Mouse (Mus musculus) hematopoietic stem cell, adult 5-6 weeks (primary cell): ENCODE results near the gene Nfatc4. TPM values are rescaled to one million over a fixed set of nuclear protein-coding genes. Genes with fewer than 3 reads are reported as not detected.
A peak's percentile ranks its signal among the peaks of the same experiment; 100 is the strongest.

ENCODE experiments used
- ATAC-seq, 2 experiments: fragments of 125-278 bp in 1 of 2; replicated peaks in 1 of 2; 2 replicates each; pipeline ENCODE4 v1.8.0; 2016 to 2017; ENCODE audit warnings: inconsistent platforms in 2 of 2, mild to moderate bottlenecking in 2 of 2, moderate number of reproducible peaks in 2 of 2, low read depth in 1 of 2, moderate TSS enrichment in 1 of 2; ENCODE audit not compliant: low FRiP score in 2 of 2, poor library complexity in 2 of 2, severe bottlenecking in 2 of 2, insufficient read depth in 1 of 2, low TSS enrichment in 1 of 2
- total RNA-seq: library from RNA; stranded (forward); fragments of 172-1452, 232-1000 nt; gene quantifications from 2 replicates; pipeline ENCODE4 v1.2.3, GENCODE M21; 2017

The Nfatc4 gene
- total RNA-seq, 1 experiment from 2014 or later, result 0.35 TPM

- 0 out of 4 replicates have a peak, but pooled peaks of 1 of the 2 experiments have one; percentile 7 for ATAC-seq
Observed at GRCm38 (mm10) chr14:55814885-55815284, 8.1 kb upstream of the Nfatc4 start.

GRCm38 (mm10) chr14:55815310-55815751 is 7.6 kb upstream of the Nfatc4 start:
- 0 out of 4 replicates have a peak, but pooled peaks of 1 of the 2 experiments have one; percentile 22 for ATAC-seq

DNA sequence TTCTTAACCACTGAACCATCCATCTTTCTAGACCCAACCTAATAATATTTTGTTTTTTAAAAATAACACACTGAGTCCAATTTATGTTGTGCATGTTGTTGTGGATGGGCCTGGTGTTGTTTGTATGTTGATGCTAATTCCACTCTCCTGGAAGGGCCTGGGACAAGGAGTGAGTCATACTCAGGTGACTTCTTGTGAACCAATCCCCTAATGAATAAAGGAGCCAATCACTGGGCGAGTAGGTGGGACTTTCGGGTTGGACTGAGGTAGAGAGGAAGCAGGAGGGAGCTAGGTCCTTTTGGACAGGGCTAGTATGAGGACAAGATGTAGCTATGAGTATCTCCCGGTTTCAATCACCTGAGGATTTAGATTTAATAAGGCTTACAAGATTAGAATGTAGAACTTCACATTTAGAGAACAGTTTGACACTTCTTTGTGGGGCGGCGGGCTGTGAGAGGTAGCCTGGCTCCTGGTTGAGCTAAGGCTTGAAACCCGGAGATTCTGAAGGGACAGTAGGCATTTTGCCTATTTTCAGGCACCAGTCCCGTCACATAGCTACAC is 3.0 kb upstream of the Nfatc4 start:
- ATAC-seq, result no peak

GRCm38 (mm10) chr14:55820576-55820975 is 2.4 kb upstream of the Nfatc4 start:
- ATAC-seq, result no peak

- peak; percentile 77 to 90 for ATAC-seq
Observed at GRCm38 (mm10) chr14:55822435-55822990, 431 bp upstream of the Nfatc4 start.

DNA sequence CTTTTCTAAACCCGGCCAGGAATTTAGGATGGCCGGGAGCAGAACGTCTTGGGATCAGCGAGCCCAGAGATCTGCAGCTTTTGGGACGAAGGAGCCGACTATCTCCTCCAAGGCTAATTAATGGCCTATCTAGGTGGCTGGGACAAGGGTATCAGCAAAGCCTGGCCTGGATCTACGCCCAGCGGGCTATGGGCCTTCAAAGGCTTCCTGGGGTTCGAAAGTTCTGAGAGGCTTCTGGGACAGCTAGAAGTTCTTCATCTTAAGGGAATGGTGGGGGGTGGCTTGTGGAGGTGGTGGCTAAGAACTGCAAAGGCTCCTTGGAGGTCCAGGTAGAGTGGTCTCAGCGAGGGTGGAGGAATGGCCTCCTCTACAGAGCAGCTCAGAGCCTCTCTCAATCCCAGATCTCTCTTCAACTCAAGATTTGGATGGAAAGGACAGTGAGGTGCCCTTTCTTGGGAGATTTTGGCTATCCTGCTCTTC is 1.1 kb downstream of the Nfatc4 start:
- ATAC-seq, result no peak

DNA sequence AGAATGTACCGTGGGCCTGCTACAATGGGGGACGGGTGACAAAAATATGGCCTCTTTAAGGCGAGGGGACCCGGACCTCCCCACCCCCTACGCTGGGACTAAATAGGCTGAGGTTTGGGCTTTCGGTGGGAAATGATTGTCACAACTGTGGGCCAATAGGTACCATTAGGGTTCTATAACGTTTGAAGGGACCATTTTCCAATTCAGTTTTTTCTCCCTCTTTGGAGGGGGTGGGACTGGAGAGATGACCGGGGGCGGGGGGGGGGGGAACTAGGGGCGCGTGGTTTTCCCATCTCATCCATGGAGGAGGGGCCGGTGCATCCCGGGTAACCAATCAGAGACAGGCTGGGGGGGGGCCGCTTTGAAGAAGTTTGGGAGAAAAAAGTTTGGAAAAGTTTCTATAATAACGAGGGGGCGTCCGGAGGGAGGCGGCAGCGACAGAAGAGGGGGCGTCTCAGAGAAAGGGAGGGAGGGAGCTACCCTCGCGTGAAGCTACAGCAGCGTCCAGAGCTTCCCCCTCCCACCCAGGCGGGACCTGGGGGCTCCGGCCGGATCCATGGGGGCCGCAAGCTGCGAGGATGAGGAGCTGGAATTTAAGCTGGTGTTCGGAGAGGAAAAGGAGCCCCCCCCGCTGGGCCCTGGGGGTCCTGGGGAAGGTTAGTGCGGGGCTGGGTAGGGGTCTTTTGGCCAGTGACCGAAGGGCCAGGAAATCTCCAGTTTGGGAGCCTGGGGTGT is 1.7 kb downstream of the Nfatc4 start:
- ATAC-seq, result no peak

GRCm38 (mm10) chr14:55825216-55826051 is 2.5 kb downstream of the Nfatc4 start:
- no peak for ATAC-seq

- no peak for ATAC-seq
Observed at GRCm38 (mm10) chr14:55826142-55826541, 3.2 kb downstream of the Nfatc4 start.

DNA sequence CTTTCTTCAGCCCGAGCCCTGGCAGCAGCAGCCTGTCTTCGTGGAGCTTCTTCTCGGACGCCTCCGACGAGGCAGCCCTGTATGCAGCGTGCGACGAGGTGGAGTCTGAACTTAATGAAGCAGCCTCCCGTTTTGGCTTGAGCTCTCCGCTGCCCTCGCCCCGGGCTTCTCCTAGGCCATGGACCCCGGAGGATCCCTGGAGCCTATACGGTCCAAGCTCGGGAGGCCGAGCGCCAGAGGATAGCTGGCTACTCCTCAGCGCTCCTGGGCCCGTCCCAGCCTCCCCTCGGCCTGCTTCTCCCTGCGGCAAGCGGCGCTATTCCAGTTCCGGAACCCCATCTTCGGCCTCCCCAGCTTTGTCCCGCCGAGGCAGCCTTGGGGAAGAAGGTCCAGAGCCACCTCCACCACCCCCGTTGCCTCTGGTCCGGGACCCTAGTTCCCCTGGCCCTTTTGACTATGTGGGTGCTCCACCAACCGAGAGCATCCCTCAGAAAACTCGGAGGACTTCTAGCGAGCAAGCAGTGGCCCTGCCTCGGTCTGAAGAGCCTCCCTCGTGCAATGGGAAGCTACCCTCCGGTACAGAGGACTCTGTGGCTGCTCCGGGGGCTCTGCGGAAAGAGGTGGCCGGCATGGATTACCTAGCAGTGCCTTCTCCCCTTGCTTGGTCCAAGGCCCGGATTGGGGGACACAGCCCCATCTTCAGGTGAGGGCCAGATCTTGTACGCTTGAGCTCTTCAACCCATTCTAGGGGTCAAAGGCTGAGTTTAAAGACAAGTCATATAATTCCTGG is 3.8 kb downstream of the Nfatc4 start:
- ATAC-seq, result no peak

DNA sequence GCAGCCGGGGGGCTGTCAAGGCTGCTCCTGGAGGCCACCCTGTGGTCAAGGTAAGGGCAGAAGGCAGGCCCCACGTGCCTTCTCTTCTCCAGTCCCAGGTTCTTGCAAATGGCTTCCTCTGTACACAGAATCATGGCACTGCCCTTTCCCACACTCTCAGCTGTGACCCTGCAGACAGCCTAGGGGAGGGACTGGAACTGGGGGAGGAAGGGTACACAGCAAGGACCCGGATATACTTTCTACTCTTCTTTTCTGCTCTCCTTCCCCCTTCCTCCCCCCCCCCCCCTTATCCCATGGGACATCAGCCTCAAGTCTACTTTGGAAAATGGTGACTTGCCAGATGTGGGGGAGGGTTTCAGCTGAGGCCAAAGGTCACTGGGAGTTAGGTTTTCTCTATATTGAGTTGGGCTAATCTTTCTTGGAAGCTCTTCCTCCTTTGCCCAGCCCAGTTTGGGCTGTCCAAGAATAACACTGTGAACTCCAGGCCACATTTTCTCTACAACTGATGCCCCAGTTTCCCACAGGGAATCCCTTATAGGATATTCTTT is 5.8 kb downstream of the Nfatc4 start:
- ATAC-seq, result no peak

- no peak for ATAC-seq
Observed at GRCm38 (mm10) chr14:55829854-55830253, 6.9 kb downstream of the Nfatc4 start.

DNA sequence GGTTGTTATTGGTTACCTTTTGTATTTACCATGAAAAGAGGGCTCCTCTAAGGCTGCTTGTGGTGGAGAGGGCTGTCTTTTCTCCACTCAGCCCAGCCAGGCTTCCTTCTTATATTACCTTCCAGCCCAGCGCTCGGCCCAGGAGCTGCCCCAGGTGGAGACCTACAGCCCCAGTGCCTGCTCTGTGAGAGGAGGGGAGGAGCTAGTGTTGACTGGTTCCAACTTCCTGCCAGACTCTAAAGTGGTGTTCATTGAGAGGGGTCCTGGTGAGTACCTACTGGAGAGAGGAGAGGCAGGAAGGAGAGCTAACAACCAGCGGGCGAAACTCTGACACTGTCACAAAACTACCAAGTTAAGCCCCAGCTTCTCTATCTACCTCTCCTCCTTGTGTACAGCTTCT is 7.4 kb downstream of the Nfatc4 start:
- no peak for ATAC-seq

DNA sequence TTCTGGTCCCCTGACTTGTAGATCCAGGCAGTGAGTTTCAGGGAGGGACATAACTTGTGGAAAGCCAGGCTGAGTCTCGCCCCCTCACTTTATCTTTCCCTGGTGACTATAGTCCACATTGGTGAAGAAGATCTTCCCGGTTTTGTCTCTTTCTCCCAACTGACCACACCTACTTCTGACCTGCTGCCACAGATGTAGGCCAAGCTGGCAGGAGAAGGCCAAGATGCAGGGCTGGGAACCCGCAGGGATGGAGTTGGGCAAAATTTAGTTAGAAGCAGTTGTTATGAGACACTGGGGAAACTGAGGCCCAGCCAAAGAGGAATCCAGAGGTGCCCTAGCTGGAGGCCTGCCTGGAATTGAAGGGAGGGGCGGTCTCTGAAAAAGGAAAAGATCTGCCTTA is 10.2 kb downstream of the Nfatc4 start:
- no peak for ATAC-seq

DNA sequence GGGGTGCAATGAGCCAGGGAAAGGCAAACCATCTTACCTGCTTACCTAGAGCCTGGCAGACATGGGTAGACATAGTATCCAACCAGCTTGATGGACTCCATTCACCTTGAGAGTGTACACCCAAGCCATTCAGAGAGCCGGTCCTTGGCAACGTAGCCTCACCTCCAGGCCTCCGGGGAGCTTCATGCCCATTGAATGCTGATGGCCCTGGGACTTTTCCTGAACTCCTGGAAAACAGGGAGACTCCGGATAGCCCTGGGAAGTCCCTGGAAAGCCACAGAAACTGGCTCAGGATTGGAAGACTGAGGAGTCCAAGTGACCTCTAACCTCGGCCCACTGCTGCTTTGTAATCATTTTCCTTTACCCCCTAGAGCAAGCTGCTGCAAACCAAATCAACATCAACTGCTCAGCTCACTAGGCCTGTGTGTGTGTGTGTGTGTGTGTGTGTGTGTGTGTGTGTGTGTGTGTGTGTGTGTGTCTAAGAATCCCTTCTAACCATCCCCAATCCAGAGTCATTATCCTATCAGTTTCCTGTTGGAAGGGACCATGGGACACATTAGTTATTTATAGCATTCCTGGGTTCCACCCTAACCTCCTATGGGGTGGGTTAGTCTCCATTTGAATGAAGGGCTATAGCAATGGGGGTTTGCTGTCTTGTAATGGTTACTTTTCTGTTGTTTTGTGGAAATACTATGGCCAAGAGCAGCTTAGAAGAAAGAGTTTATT is 12.0 kb downstream of the Nfatc4 start:
- ATAC-seq, result no peak

DNA sequence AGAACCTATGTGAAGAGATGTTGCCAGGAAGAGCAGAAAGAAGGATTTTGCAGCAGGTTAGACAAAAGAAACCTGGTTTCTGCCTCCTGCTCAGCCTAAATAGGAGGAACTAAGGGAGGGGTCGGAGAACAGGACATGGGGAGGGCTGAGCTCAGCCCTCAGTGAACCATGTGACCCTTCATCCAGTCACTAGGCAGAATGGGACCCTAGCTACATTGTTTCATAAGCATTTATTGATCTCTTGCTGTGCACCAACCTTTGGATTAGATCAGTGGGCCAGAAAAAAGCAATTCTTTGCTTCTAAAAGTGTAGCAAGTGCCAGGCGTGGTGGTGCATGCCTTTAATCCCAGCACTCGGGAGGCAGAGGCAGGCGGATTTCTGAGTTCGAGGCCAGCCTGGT is 15.4 kb downstream of the Nfatc4 start:
- no peak for ATAC-seq
